Mouse (Mus musculus) testis, adult 2 months (tissue): ENCODE measurements around the gene Gja5. TPM values are rescaled to one million over a fixed set of nuclear protein-coding genes. Genes with fewer than 3 reads are reported as not detected.

Source experiments
- H3K27ac ChIP-seq: fragments of 200-500 bp; 2 replicates; pipeline ENCODE4 v1.5.1; 2012; ENCODE audit warnings: low read depth, low read length; ENCODE audit not compliant: control insufficient read depth, insufficient read depth
- H3K27me3 ChIP-seq: fragments of 200-500 bp; 2 replicates; pipeline ENCODE4 v1.6.1; 2012; ENCODE audit warnings: mild to moderate bottlenecking, low read length, moderate library complexity; ENCODE audit not compliant: control insufficient read depth, insufficient read depth
- H3K36me3 ChIP-seq: fragments of 200-500 bp; 2 replicates; pipeline ENCODE4 v1.6.1; 2012; ENCODE audit warnings: mild to moderate bottlenecking, low read length; ENCODE audit not compliant: control insufficient read depth, insufficient read depth
- H3K4me1 ChIP-seq: fragments of 200-500 bp; 2 replicates; pipeline ENCODE4 v1.6.1; 2012; ENCODE audit warnings: low read length; ENCODE audit not compliant: control insufficient read depth, insufficient read depth
- H3K4me3 ChIP-seq: fragments of 200-500 bp; 2 replicates; pipeline ENCODE4 v1.5.1; 2012; ENCODE audit warnings: low read depth, mild to moderate bottlenecking, low read length, moderate library complexity, mixed read lengths; ENCODE audit not compliant: control insufficient read depth
- CTCF ChIP-seq: fragments of 200-500 bp; IDR thresholded peaks from 2 replicates; pipeline ENCODE4 v1.5.1; 2012; ENCODE audit warnings: low read depth, mild to moderate bottlenecking, inconsistent platforms, low read length, moderate library complexity; ENCODE audit not compliant: control insufficient read depth, insufficient read depth, insufficient replicate concordance
- POLR2A ChIP-seq: fragments of 200-500 bp; IDR thresholded peaks from 2 replicates; pipeline ENCODE4 v1.6.1; 2012; ENCODE audit warnings: low read depth, mild to moderate bottlenecking, inconsistent platforms, low read length, moderate library complexity; ENCODE audit not compliant: control insufficient read depth
- polyA plus RNA-seq: library from polyadenylated mRNA; depleted of rRNA; stranded (reverse); fragments of >200 nt; gene quantifications from 2 replicates; pipeline ENCODE4 v1.2.3, GENCODE M21; 2012

Gja5 gene
- polyA plus RNA-seq, 1 experiment, result 0.26 TPM

- H3K4me3 ChIP-seq, result no peak overlapping the region
- H3K36me3 ChIP-seq, result no peaks in the 10 kb centered on the region
- no peak for TF ChIP-seq POLR2A
- no peak for TF ChIP-seq CTCF
- 0 out of 2 replicates have a peak, but pooled peaks cover 2% of the 10 kb centered on the region for H3K4me1 ChIP-seq
- no peaks in the 10 kb centered on the region for H3K27me3 ChIP-seq
- H3K27ac ChIP-seq, result no peak overlapping the region
Observed at GRCm38 (mm10) chr3:96902336-96902999, 2.0 kb upstream of the Gja5 start.

DNA sequence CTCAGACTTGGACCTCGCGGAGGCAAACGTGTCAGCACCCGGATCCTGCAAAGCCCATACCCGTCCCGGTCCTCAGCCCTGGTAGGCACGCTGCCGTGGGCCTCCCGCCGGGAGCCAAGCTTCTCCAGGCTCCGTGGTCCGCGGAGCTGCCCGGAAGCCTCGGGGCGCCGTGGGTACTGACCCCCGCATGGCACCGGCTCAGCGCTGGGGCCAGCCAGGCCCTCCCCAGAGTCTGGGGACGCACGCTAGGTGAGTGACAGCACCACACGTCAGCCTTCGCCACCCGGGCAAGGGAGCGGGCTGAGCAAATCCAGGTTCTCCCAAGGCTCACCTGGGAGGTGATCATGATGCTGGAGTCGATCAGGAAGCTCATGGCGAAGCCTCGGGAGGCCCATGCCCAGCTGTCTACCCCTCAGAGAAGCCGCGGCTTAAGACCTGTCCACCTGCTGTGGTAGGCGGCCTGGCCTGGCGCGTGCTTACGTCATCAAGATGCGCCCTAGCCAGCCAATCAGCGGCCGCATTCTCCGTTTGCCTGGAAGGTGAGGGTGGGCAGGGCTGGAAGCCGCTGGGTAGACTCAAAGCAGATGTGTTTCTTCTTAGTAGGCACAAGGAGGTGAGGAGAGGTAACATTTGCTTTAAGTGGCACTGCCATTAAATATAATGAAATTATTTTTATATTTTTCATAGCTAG is 503 bp downstream of the Gja5 start, which contains the start of gene Gpr89:
Gene Gpr89, minus strand, starts transcription at position 496 of the 691 bp plus-strand sequence.
- Histone ChIP-seq H3K4me1 (0 out of 2 replicates have a peak, but pooled peaks cover 2% of the 10 kb centered on the region), H3K27ac (peak within 1 kb of the TSS; percentile 75), H3K36me3 (no peaks in the 10 kb centered on the region), H3K27me3 (no peaks in the 10 kb centered on the region), H3K4me3 (peak within 1 kb of the TSS; percentile 100)
- TF ChIP-seq CTCF (no peak), POLR2A (peak; percentile 87)

GRCm38 (mm10) chr3:96905592-96905991 is 1.1 kb downstream of the Gja5 start:
- H3K4me1 ChIP-seq, result 0 out of 2 replicates have a peak, but pooled peaks cover 2% of the 10 kb centered on the region
- no peaks in the 10 kb centered on the region for H3K27me3 ChIP-seq
- TF ChIP-seq CTCF, result no peak
- no peak for TF ChIP-seq POLR2A
- no peaks in the 10 kb centered on the region for H3K36me3 ChIP-seq
- H3K27ac ChIP-seq, result no peak overlapping the region
- peak overlapping the region; percentile 100; the same call in 1 of the 2 replicates for H3K4me3 ChIP-seq

GRCm38 (mm10) chr3:96920991-96921390 is 16.5 kb downstream of the Gja5 start:
- no peak overlapping the region for H3K4me3 ChIP-seq
- no peak overlapping the region for H3K27ac ChIP-seq
- TF ChIP-seq CTCF, result no peak
- no peak for TF ChIP-seq POLR2A
- H3K36me3 ChIP-seq, result no peaks in the 10 kb centered on the region
- H3K27me3 ChIP-seq, result no peaks in the 10 kb centered on the region
- H3K4me1 ChIP-seq, result peaks cover 17% of the 10 kb centered on the region

GRCm38 (mm10) chr3:96924631-96925030 is 20.1 kb downstream of the Gja5 start:
- Histone ChIP-seq H3K4me3 (no peak overlapping the region), H3K36me3 (no peaks in the 10 kb centered on the region), H3K27me3 (no peaks in the 10 kb centered on the region), H3K4me1 (peaks cover 6% of the 10 kb centered on the region), H3K27ac (no peak overlapping the region)
- TF ChIP-seq POLR2A (no peak), CTCF (no peak)

- Histone ChIP-seq H3K36me3 (no peaks in the 10 kb centered on the region), H3K4me3 (no peak within 1 kb of the TSS), H3K27ac (no peak within 1 kb of the TSS), H3K4me1 (no peaks in the 10 kb centered on the region), H3K27me3 (no peaks in the 10 kb centered on the region)
- TF ChIP-seq POLR2A (no peak), CTCF (no peak)
Observed at GRCm38 (mm10) chr3:96925920-96926319, 21.4 kb downstream of the Gja5 start, which contains the start of gene Gja8. TSS of gene Gja8 (minus strand) at chr3:96926020.

DNA sequence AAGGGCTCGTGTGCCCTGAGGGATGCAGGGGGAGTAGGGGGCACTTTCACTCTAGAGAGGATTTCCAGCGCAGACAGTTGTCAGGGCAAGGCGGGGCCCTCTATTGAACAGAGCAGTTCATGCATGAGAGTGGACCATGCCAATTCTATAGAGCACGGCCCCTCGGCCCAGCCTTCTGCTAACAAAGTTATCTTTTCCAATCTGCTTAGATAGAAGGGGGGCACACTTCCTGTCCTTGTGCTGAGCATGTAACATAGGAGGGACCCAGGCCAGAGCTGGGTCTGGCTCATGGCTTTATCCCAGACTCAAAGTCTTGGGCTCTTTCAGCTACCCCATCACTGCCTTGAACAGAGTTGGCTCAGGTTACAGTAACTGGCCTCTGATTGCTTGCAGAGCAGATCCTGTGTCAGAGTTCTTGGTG is 26.8 kb downstream of the Gja5 start:
- no peaks in the 10 kb centered on the region for H3K36me3 ChIP-seq
- no peak overlapping the region for H3K4me3 ChIP-seq
- TF ChIP-seq CTCF, result no peak
- TF ChIP-seq POLR2A, result no peak
- H3K27ac ChIP-seq, result no peak overlapping the region
- H3K27me3 ChIP-seq, result no peaks in the 10 kb centered on the region
- no peaks in the 10 kb centered on the region for H3K4me1 ChIP-seq
